Mouse (Mus musculus): ENCODE data around the gene Abhd4. TPM values are rescaled to one million over a fixed set of nuclear protein-coding genes. Genes with fewer than 3 reads are reported as not detected.

Gene Abhd4
- 10 to 100 TPM; 18.9 to 19.3 TPM for total RNA-seq (2021)
- long read RNA-seq, experiment 1, transcript Abhd4-202 (7 exons, 2,508 nt) = minor isoform, 9 of 42 reads
- long read RNA-seq, experiment 1, transcript Abhd4-201 (7 exons, 2,401 nt) = major isoform, 25 of 42 reads
- long read RNA-seq, experiment 1, partial matches to known transcripts = 3 of 42 reads
- long read RNA-seq, experiment 1, other reads (novel, unspliced or antisense) = 5 of 42 reads
- long read RNA-seq, experiment 2, transcript Abhd4-201 (7 exons, 2,401 nt) = major isoform, 28 of 45 reads
- long read RNA-seq, experiment 2, transcript Abhd4-202 (7 exons, 2,508 nt) = minor isoform, 8 of 45 reads
- long read RNA-seq, experiment 2, partial matches to known transcripts = 7 of 45 reads
- long read RNA-seq, experiment 2, other reads (novel, unspliced or antisense) = 2 of 45 reads

DNA sequence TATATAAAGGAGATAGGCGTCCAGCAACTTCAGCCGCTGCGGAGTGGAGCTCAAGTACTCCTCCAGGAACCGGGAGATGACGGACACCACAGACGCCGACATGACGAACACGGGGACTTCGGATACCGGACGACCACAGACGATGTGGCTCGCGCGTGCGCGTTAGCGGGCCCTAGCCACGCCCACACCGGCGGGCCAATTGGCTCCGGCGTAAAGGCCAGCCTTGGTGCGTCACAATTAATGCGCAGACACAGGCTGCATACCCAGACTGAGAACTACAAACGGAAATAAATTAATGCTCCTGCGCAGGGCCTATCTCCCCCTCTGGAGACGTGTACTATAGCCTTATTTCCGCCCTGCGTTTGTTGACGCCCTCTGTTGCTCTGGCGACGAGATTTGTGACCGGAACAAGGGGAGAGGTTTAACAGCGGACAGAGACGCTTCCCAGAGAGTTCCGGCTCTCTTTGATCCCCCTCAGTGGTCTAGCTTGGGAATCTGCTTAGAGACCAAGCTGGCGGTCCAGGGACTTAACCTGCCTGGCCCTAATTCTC is at the start of gene Abhd4, which contains the start of gene Dad1:
Gene Abhd4, plus strand, starts transcription at position 448 of the 551 bp plus-strand sequence.
Gene Dad1, minus strand, starts transcription at position 364 of the 551 bp plus-strand sequence.
- peak; percentile 99 for DNase-seq
- Histone ChIP-seq H3K4me3 (peak within 1 kb of the TSS; percentile 83), H3K27ac (peak within 1 kb of the TSS; percentile 96)
- no peak for TF ChIP-seq CTCF (IDR thresholded peaks at IDR 0.05)
- intact Hi-C loops (cut with DNase I) = loop anchor here (2.0 to 10.0 kb wide), 4 partner anchors 158 to 841 kb away; partner anchors contain the start of genes Mrpl52, Prmt5, Thtpa and Zfhx2

DNA sequence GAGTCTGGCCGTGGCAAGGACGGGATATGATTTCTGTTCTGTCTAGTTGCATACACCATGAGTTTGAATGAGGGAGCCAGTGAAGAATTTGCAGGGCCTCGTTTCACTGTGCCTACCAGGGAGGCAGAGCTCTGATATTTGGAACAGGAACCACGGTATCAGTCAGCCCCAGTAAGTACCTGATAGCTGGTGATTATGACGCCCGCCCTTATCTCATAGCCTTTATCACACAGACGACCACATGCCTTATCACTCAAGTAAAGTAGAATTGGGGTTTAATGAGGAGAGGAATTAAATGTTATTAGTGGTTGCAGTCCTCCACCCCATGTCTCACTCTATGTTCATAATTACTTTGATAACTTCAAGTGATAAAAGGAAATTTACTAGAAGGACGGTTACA is 49.7 kb upstream of the Abhd4 start:
- TF ChIP-seq CTCF (IDR thresholded peaks at IDR 0.05) = no peak
- DNase-seq = no peak
- intact Hi-C loops (cut with DNase I) = no loop called here
- Histone ChIP-seq H3K27ac (no peak overlapping the region), H3K4me3 (no peak overlapping the region)

DNA sequence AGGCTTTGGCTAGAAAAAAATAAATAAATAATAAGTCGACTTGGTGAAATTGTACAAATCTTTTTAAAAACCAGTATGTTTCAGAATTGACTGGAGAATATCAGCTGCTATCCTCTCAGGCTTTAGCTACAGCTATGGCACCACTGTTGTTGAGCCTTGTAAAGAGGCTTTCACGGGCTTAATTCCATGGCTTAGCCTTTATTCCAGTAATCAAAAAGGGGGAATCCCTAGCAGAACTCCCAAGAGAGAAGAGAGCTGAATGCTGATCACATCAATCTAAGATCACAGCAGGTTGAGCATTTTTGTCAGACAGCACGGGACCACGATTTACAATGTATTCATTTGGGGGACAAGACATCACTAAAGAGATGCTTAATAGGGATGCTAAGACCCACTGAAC is 49.2 kb upstream of the Abhd4 start:
- no peak for TF ChIP-seq CTCF (IDR thresholded peaks at IDR 0.05)
- intact Hi-C loops (cut with DNase I) = no loop called here
- DNase-seq = no peak

DNA sequence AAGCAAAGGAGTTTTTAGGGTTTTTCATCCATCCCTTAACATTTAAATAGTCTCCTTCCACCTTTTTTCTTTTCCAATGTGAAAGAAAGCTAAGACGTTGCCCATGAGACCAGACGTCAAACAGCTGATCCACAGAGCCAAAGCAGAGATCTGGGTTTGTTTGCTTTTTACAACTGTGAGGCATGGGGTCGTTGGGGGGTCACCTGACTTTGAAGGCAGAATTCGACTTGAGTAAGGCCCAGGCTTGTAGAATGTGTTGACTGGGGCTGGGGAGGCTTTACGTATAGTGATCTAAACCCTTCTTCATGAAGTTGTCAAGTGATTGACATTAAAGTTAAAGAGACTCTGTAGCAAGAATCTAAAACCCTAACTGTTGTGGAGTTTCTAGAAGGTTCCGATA is 48.1 kb upstream of the Abhd4 start:
- no peak for DNase-seq
- intact Hi-C loops (cut with DNase I) = no loop called here

More for the DNA sequence above, 49.2 kb upstream of the Abhd4 start:
- H3K4me3 ChIP-seq = no peak overlapping the region
- H3K27ac ChIP-seq = no peak overlapping the region

DNA sequence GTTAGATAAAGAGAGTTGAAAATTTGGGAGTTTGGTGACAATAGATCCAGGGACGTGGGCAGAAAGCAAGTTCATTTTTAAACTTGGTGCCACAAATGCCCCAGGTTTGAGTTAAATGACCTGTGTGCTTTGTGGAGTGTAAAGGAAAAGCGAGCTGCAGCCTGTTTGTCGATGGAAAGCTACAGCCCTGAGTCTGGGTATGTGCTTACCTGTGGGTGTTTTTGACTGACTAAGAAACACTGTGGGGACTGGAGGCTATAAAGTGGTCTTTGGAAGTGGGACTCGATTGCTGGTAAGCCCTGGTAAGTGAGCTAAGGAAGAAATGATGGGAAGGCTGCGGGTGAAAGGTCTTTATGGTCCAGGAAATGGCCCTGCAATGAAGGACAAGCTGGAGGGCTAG is 47.7 kb upstream of the Abhd4 start:
- no peak for DNase-seq
- TF ChIP-seq CTCF (IDR thresholded peaks at IDR 0.05) = no peak
- intact Hi-C loops (cut with DNase I) = no loop called here
- no peak overlapping the region for H3K27ac ChIP-seq
- H3K4me3 ChIP-seq = no peak overlapping the region

More for the DNA sequence above, 48.1 kb upstream of the Abhd4 start:
- TF ChIP-seq CTCF (IDR thresholded peaks at IDR 0.05) = no peak
- Histone ChIP-seq H3K4me3 (no peak overlapping the region), H3K27ac (no peak overlapping the region)

DNA sequence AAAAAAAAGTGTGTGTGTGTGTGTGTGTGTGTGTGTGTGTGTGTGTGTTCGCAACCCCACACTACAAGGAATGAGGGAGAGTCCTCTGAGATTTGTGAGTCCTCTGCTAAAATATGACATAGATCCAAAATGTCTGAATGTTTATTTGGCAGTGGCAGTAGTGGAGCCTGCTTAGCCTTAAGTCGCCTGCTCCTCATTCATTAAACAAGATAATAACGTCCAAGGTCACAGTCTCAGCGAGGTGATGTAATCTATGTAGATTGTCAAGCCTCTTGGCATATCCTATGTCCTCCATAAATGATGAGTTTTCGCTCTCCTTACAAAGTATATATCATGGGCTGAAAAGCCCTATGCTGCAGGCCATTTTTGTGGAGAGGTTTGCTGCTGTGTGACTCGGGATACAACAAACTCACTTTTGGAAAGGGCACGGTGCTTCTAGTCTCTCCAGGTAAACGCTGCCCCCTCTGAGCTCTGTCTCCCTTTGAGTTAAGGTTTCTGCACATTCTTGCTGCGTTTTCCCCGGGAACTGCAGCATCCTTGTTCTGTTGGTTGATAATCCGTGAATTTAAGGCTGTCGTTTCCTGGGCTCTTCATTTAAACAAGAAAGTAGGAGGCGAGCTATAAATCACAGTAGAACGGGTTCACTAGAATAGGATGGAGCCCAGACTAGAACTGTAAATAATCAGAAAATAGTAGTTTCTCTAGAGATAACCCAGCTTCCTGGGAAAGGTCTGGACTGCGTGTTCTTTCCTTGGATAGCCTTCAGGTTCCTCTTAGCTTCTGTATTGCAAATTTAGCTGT is 47.0 kb upstream of the Abhd4 start:
- no peak for DNase-seq
- intact Hi-C loops (cut with DNase I) = no loop called here
- no peak overlapping the region for H3K27ac ChIP-seq
- no peak for TF ChIP-seq CTCF (IDR thresholded peaks at IDR 0.05)
- no peak overlapping the region for H3K4me3 ChIP-seq

DNA sequence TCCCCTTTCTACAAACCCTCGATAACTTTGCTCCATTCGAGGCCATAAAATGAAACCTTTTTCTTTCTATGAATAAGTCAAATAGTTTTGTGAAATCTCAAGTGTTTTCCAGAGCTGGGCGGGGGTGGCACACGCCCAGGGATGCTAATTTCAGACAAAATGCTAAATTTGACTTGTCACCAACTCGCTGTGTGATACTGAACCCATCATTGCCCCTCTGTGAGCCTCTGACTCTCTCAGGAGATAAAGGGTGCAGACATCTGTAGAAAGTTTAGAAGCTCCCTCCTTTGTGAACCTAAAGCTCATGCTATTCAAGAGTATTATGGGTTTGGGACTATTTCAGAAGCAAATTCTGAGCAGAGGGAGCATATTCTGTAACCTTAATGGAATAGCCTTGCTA is 46.1 kb upstream of the Abhd4 start:
- DNase-seq = no peak
- intact Hi-C loops (cut with DNase I) = no loop called here
- Histone ChIP-seq H3K27ac (no peak overlapping the region), H3K4me3 (no peak overlapping the region)
- TF ChIP-seq CTCF (IDR thresholded peaks at IDR 0.05) = no peak

DNA sequence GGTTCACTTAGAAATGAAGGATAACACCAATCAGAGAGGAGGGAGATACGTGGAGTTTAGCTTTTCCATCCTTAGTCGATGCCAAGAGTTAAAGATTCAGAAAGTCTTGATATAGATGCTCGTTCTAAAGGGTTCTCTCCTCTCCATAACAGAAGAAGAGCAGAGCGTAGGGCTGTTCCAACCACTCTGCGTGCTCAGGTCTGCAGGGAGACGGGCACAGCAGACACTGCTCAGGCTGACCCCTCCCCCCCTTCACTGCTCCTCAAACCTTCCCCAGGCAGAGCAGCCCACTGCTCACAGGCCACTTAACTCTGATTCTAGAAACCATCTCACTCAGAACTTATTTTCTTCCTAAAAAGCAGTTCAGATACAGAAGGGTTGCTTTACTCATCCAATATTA is 45.2 kb upstream of the Abhd4 start:
- H3K4me3 ChIP-seq = no peak overlapping the region
- no peak for DNase-seq
- TF ChIP-seq CTCF (IDR thresholded peaks at IDR 0.05) = no peak
- intact Hi-C loops (cut with DNase I) = no loop called here
- H3K27ac ChIP-seq = no peak overlapping the region

DNA sequence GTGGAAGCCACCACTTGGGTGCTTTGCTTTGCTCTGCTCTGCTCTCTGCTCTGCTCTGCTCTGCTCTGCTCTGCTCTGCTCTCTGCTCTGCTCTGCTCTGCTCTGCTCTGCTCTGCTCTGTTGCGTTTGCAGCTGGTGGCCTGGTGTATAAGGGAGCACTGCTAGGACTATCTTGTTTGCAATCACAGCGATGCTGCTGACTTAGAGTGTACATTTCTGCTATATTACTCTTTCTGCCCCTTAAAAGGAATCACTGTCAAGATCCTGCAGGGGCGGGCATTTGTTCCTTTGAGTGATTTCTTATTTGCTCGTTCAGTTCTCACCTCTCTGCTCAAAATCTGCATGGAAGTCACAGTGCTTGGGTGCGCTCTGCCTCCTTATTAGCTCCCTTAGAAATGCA is 44.1 kb upstream of the Abhd4 start:
- TF ChIP-seq CTCF (IDR thresholded peaks at IDR 0.05) = no peak
- Histone ChIP-seq H3K4me3 (no peak overlapping the region), H3K27ac (no peak overlapping the region)
- intact Hi-C loops (cut with DNase I) = no loop called here
- DNase-seq = no peak

DNA sequence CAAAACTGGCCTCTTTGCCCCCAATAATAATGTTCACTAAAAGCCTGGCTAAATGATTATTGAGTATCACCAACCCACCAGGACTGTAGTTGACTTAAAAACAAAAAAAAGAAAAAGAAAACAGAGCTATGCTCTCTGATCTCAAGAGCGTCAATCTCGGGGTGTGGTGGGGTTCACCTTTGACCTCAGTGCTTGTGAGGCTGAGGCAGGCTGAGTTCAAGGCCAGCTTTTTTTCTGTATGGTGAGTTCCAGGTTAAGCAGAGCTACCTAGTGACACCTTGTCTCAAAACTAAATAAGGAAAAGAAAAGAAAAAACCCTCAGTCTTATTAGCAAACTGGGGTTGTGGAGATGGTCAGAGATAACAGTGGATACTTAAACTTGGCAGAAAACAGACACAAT is 43.6 kb upstream of the Abhd4 start:
- intact Hi-C loops (cut with DNase I) = no loop called here
- Histone ChIP-seq H3K27ac (no peak overlapping the region), H3K4me3 (no peak overlapping the region)
- no peak for DNase-seq
- no peak for TF ChIP-seq CTCF (IDR thresholded peaks at IDR 0.05)

DNA sequence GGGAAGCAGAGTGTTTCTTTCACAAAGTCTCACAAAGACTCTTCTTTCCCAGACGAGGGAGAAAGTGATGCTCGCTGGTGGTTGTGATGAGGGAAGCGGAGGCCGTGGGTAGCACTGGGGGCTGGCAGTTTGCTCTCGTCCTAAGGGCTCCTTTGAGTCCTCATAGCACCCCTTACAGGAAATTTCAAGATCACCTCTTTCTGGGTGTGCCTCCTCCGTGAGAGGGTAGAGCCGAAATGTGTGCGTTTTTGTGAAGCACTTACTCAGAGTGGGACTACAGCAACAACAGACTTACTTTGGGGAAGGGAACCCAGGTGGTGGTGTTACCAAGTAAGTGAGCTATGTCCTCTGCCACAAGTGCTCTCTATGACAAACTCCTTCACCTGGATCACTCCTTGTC is 42.8 kb upstream of the Abhd4 start:
- Histone ChIP-seq H3K4me3 (no peak overlapping the region), H3K27ac (no peak overlapping the region)
- no peak for DNase-seq
- no peak for TF ChIP-seq CTCF (IDR thresholded peaks at IDR 0.05)
- intact Hi-C loops (cut with DNase I) = no loop called here

DNA sequence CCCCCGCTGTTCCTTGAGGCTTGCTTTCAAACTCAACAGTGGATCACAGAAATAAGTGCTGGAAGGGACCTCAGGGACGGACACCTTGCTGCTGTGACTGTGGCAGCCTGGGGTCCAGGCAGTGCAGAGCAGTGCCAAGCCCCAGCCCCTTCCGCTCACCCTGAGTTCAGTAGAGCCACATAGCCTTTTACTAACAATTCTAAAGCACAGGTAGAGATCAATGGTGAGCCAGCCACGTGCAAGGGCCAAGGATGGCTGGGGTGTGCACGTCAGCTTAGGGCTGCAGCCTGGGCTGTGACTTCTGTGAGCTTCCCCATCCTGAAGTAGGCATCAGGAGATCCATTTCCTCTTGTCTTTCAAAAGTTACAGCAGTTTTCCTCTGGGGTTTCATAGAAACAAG is 42.2 kb upstream of the Abhd4 start:
- no peak overlapping the region for H3K4me3 ChIP-seq
- H3K27ac ChIP-seq = no peak overlapping the region
- intact Hi-C loops (cut with DNase I) = no loop called here
- no peak for TF ChIP-seq CTCF (IDR thresholded peaks at IDR 0.05)
- DNase-seq = no peak

DNA sequence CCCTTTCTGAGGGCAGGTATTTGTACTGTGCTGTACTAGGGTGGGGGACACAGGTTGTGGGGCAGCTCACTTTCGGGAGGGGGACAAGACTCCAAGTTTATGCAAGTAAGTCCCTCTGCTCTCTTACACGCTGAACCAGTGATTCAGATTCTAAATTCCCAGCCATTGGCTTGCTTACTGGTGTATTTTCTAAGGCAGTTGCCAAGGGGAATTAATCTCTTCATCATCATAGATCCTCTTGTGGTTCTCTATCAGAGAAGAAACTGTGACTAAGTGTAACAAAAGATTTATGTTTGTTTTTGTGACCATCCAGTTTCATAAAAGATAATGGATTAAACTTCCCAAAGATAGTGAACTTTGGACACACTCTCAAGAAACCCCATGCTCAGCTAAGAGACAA is 40.3 kb upstream of the Abhd4 start:
- H3K4me3 ChIP-seq = no peak overlapping the region
- H3K27ac ChIP-seq = no peak overlapping the region; the same call in 1 of the 2 replicates
- no peak for DNase-seq
- no peak for TF ChIP-seq CTCF (IDR thresholded peaks at IDR 0.05)
- intact Hi-C loops (cut with DNase I) = no loop called here

Data from gastrocnemius, adult 2 months (tissue).